Mouse (Mus musculus) G1E (cell line): Measurements from ENCODE around the gene Rftn1. TPM values are rescaled to one million over a fixed set of nuclear protein-coding genes. Genes with fewer than 3 reads are reported as not detected.

ENCODE experiments used
- ATAC-seq: 2 replicates; pipeline ENCODE4 v1.8.0; 2016; ENCODE audit warnings: mild to moderate bottlenecking; ENCODE audit not compliant: insufficient number of reproducible peaks, poor library complexity, low FRiP score, severe bottlenecking; ENCODE audit errors: extremely low read depth
- DNase-seq: peaks from one replicate; pipeline ENCODE4 v3.0.0; 2012; ENCODE audit warnings: low spot score
- H3K27me3 ChIP-seq: 2 replicates; pipeline ENCODE4 v1.6.1; 2012; ENCODE audit warnings: mild to moderate bottlenecking, low read length, inconsistent platforms; ENCODE audit not compliant: insufficient read depth
- H3K36me3 ChIP-seq: replicated peaks from 2 replicates; pipeline ENCODE3; 2012; ENCODE audit warnings: mild to moderate bottlenecking, inconsistent platforms
- H3K4me1 ChIP-seq: 2 replicates; pipeline ENCODE4 v1.6.1; 2012; ENCODE audit warnings: low read depth, low read length, inconsistent platforms, mixed read lengths; ENCODE audit not compliant: insufficient read depth
- H3K4me3 ChIP-seq: 2 replicates; pipeline ENCODE4 v1.5.1; 2012; ENCODE audit warnings: low read depth, mild to moderate bottlenecking, inconsistent platforms, low read length, moderate library complexity, mixed read lengths
- H3K9me3 ChIP-seq: replicated peaks from 2 replicates; pipeline ENCODE4 v1.6.1; 2012; ENCODE audit warnings: inconsistent platforms
- CTCF ChIP-seq: IDR thresholded peaks from 2 replicates; pipeline ENCODE4 v1.5.1; 2012; ENCODE audit warnings: low read depth, low read length, inconsistent platforms, mixed read lengths
- GATA1 ChIP-seq: IDR thresholded peaks from 2 replicates; pipeline ENCODE4 v1.6.1; 2012; ENCODE audit warnings: borderline replicate concordance, low read length, inconsistent platforms, mixed read lengths
- GATA2 ChIP-seq: IDR thresholded peaks from 2 replicates; pipeline ENCODE4 v1.6.1; 2012; ENCODE audit warnings: low read depth, low read length, inconsistent platforms, borderline replicate concordance
- POLR2AphosphoS5 ChIP-seq: IDR thresholded peaks from 2 replicates; pipeline ENCODE4 v1.6.1; 2012; ENCODE audit warnings: low read depth, low read length, inconsistent platforms; ENCODE audit not compliant: insufficient replicate concordance
- TAL1 ChIP-seq: conservative IDR thresholded peaks from 2 replicates; pipeline ENCODE4 v1.6.1; 2012; ENCODE audit warnings: low read depth, low read length, inconsistent platforms, mixed read lengths
- polyA plus RNA-seq: library from polyadenylated mRNA; stranded (reverse); fragments of >175 nt; gene quantifications from 2 replicates; pipeline ENCODE4 v1.2.3, GENCODE M21; 2012
- total RNA-seq, 2 experiments: library from RNA; stranded (forward) in 1 of 2; stranded (reverse) in 1 of 2; fragments of 200-1000 nt in 1 of 2; fragments of >200 nt in 1 of 2; fragmentation: Nextera tagmentation in 1 of 2; gene quantifications; 2 replicates each; pipeline ENCODE4 v1.2.3; 2014 to 2017

The Rftn1 gene
- total and polyA plus RNA-seq, 3 experiments = not detected

- DNase-seq = no peak
- Histone ChIP-seq H3K9me3 (peaks cover 55% of the 10 kb centered on the region), H3K27me3 (no peaks in the 10 kb centered on the region), H3K4me3 (no peak overlapping the region), H3K36me3 (no peaks in the 10 kb centered on the region), H3K4me1 (no peaks in the 10 kb centered on the region)
- no peak for ATAC-seq
- TF ChIP-seq GATA2 (no peak), CTCF (no peak), TAL1 (no peak), GATA1 (no peak), POLR2AphosphoS5 (no peak)
These were observed 123.4 kb downstream of the Rftn1 start for GRCm38 (mm10) chr17:50066822-50067713.

DNA sequence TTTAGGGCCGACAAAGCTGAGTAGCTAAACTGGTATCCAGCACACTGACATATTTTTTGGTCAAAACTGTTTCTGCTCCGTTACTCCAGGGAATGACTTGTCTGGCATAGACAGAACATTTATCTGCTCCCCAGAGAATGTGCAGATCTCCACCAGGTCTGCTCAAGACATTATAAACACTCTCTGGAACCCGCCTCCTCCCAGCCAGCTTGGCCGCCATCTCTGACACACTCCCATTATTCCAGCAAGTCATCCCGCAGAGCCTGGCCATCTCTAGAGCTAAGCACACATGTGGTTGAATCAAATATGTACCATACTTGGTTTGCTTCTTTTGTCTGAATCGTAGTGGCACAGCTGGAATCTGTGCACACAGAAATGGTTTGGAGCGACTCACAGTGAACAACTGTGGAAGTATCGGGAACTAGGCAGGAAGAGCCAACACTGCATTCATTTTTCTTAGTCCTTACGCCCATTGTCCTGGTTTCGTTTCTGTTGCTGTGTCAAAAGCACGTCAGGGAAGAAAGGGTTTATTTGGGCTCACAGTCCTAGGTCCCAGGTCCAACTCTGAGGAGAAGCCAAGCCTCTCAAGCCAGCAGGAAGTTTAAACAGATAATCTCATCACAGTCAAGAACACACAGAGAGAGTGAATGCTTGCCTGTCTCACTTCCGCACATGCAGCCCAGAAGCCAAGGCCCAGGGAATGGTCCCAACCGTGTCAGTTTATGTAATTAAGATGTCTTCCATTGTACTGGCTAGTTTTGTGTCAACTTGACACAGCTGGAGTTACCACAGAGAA lies 126.4 kb downstream of the Rftn1 start:
- Histone ChIP-seq H3K36me3 (no peaks in the 10 kb centered on the region), H3K4me1 (no peaks in the 10 kb centered on the region), H3K27me3 (no peaks in the 10 kb centered on the region), H3K4me3 (no peak overlapping the region), H3K9me3 (peaks cover 61% of the 10 kb centered on the region)
- ATAC-seq = no peak
- DNase-seq = no peak
- TF ChIP-seq GATA2 (no peak), POLR2AphosphoS5 (no peak), CTCF (no peak), TAL1 (no peak), GATA1 (no peak)

- DNase-seq = no peak
- TF ChIP-seq TAL1 = no peak
- no peak for TF ChIP-seq GATA1
- TF ChIP-seq CTCF = no peak
- no peak for TF ChIP-seq GATA2
- TF ChIP-seq POLR2AphosphoS5 = no peak
- H3K9me3 ChIP-seq = peaks cover 59% of the 10 kb centered on the region
- no peak for ATAC-seq
- H3K36me3 ChIP-seq = no peaks in the 10 kb centered on the region
- no peaks in the 10 kb centered on the region for H3K4me1 ChIP-seq
- no peaks in the 10 kb centered on the region for H3K27me3 ChIP-seq
- H3K4me3 ChIP-seq = no peak overlapping the region
These were observed 127.8 kb downstream of the Rftn1 start for GRCm38 (mm10) chr17:50062649-50063048.

DNA sequence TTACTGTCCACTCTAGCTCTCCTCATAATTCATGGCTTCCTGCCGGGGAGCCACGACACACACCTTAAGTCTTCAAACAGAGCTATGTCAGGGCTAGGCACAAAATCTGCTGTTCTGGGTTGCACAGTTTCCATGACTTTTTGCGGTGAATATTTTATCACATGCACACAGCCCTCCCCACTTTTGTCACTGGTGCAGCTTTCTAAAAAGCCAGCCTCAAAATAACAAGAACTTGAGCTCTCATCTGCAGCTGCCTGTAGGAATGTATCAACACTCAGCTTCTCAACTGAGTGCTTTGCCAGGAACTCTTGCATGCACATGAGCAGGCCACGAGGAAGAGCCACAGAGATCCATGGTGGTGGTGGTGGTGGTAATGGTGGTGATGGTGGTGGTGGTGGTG lies 129.0 kb downstream of the Rftn1 start:
- TF ChIP-seq GATA2 = no peak
- no peak for TF ChIP-seq GATA1
- no peak for TF ChIP-seq POLR2AphosphoS5
- TF ChIP-seq CTCF = no peak
- TF ChIP-seq TAL1 = no peak

GRCm38 (mm10) chr17:50060220-50060619 lies 130.3 kb downstream of the Rftn1 start:
- H3K9me3 ChIP-seq = peaks cover 67% of the 10 kb centered on the region
- no peak for ATAC-seq
- no peaks in the 10 kb centered on the region for H3K27me3 ChIP-seq
- no peak for DNase-seq
- no peaks in the 10 kb centered on the region for H3K36me3 ChIP-seq
- no peak for TF ChIP-seq CTCF
- no peak for TF ChIP-seq GATA2
- no peak for TF ChIP-seq GATA1
- TF ChIP-seq TAL1 = no peak
- no peak for TF ChIP-seq POLR2AphosphoS5
- no peaks in the 10 kb centered on the region for H3K4me1 ChIP-seq
- H3K4me3 ChIP-seq = no peak overlapping the region

More for the DNA sequence above, 129.0 kb downstream of the Rftn1 start:
- Histone ChIP-seq H3K36me3 (no peaks in the 10 kb centered on the region), H3K4me1 (no peaks in the 10 kb centered on the region), H3K9me3 (peaks cover 67% of the 10 kb centered on the region), H3K4me3 (no peak overlapping the region), H3K27me3 (no peaks in the 10 kb centered on the region)
- ATAC-seq (no peak), DNase-seq (no peak)

DNA sequence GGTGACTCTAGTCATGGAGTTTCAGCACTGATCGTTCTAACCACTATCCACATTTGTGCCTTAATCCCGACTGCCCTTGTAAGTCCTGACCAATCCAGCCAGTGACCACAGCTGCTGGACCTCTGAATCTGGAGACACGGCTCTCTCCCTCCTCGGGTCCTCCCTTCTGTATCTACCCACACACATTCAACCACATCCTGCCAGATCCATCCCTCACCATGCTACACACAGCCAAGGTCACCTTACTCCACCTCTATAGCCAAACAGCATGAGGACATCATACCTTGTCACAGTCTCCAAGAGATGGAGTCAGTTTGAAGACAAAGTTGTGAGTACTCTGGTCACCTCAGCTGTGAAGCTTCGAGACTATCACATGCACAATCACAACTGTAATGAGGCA lies 131.1 kb downstream of the Rftn1 start:
- TF ChIP-seq TAL1 = no peak
- no peak for TF ChIP-seq POLR2AphosphoS5
- no peak for TF ChIP-seq GATA2
- TF ChIP-seq GATA1 = no peak
- TF ChIP-seq CTCF = no peak
- Histone ChIP-seq H3K36me3 (no peaks in the 10 kb centered on the region), H3K4me1 (no peaks in the 10 kb centered on the region), H3K4me3 (no peak overlapping the region), H3K9me3 (peaks cover 75% of the 10 kb centered on the region), H3K27me3 (no peaks in the 10 kb centered on the region)
- DNase-seq (no peak), ATAC-seq (no peak)
